Mouse (Mus musculus) forelimb bud, embryonic 11.5 days (tissue): ENCODE measurements around the gene Supt5.
"Not testable (repeated sequence)": the region's sequence is repeated elsewhere in the genome, so short reads cannot be mapped to it uniquely, and the experiment has no call there.

Experiments used
- DNase-seq: peaks from one replicate; pipeline ENCODE4 v3.0.0-alpha.2; 2012; ENCODE audit warnings: low read depth, low spot score

Supt5 gene

DNA sequence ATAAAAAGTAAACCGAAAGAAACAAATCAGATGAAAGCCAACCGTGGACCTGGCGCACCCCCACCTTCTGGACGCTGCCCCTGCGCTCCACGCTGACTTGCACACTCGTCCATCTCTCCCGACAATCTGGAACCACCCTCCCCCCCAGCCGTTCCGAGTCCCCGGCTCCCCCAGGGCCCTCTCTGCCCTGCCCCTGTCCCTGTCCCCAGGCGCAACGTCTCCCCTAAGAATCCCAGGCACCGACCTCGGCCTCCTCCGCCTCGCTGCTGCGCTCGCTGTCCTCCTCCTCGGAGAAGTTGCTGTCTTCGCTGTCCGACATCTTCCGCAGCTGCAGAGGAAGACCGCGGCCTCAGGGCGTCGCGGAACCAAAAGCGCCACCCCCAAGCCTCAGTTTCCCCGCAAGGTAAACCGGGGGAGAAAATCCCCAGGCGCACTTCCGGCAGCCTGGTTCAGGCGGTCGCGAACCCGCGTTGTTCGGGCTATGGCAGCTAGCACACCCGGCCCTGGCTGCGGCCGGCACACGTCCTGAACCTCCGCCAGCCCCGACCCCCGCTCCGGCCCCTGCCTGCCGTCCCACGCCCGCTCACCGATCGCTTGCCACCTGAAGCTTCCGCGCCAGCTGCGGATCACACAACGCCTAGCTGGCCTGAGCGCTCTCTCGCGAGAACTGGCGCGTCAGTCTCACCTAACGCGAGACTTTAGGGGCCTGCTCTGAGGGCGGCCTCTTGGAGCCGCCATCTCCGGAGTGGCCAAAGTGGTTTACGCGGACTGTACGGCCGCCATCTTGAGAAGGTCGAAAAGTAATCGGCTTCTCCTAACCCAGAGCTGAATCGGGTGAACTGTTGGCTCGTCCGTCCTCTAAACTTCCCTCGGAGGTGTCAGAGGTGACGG is at the start of gene Supt5:
Gene Supt5, minus strand, starts transcription at position 639 of the 891 bp plus-strand sequence.
- DNase-seq: peak; percentile 99

- DNase-seq: not testable (repeated sequence)
Observed at GRCm38 (mm10) chr7:28387384-28387783, 48.8 kb upstream of the Supt5 start.

- not testable (repeated sequence) for DNase-seq
Observed at GRCm38 (mm10) chr7:28386877-28387276, 48.3 kb upstream of the Supt5 start.

- DNase-seq: peak; percentile 92
Observed at GRCm38 (mm10) chr7:28386462-28386861, 47.9 kb upstream of the Supt5 start.

DNA sequence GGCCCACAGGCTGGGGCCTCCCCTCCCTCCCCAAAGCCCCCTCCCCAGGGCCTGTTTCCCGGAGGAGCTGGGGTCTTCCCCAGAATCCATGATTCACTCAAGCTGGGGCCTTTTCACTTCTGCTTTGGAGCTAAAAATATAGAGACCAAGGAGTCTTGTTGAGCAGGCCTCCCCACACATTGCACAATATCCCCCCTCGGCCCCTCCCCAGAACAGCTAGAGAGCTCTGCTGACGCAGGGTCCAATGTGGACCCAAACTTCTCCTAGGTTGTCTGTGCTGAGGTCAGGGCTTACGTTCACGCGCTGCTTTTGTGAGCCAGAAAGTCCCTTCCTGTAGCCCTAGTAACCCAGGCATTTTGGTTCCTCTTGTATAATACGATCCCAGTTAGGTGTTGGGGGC is 47.5 kb upstream of the Supt5 start:
- no peak for DNase-seq

- DNase-seq: no peak
Observed at GRCm38 (mm10) chr7:28385196-28385595, 46.6 kb upstream of the Supt5 start.

DNA sequence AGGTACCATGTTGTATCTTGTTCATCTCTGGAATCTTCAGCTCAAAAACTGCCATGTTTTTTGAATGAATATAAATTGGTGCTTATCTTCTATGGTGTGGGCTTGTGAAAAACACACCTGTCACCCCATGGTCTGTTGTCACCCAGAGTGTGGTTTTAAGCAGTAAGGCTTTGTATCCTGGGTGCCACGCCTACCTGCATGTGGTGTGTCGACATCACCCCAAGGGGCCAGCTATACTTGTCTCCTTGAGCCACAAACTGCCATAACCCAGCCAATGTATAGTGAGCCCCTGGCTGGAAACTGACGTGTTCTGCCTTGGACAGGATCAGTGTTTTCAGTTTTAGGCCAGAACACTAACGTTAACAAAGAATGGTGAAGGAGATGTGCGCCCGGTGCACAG is 45.6 kb upstream of the Supt5 start:
- DNase-seq: no peak

DNA sequence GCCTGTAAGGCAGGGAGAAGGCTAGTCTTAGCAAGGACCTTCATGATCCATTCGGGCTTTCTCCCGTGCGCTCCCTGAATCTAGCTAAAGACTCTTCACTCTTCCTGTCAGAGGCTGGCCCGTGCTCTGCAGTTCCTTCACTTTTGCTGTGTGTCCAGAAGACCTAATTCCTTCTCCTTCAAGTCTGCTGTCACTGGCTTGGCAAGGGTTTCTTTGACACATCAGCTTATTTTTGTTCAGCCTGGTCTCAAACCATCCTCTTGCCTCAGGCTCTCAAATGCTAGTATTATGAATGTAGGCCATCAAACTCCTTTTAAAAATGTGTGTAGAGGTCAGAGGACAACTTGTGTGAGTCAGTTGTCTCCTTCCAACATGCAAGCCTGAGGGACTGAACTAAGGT is 45.1 kb upstream of the Supt5 start:
- no peak for DNase-seq

DNA sequence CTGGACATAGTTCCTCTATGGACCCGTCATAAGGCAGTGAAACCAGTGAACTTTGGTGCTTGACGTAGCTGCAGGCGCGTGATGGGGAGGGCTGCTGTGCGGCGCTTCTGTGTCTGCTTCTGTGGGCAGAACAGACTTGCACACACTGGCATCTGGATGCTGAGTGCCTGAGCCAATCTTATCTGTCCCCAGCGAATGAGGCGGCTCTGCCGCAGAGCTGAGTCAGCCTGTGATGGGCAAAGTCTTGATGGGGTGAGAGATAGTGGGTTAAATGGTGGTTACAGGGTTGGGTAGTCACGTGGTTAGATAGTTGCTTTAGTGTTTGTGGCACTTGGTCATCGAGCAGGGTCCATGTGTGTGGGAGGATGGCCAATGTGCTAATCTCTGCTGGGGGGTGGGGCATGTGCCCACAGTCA is 44.4 kb upstream of the Supt5 start:
- no peak for DNase-seq

DNA sequence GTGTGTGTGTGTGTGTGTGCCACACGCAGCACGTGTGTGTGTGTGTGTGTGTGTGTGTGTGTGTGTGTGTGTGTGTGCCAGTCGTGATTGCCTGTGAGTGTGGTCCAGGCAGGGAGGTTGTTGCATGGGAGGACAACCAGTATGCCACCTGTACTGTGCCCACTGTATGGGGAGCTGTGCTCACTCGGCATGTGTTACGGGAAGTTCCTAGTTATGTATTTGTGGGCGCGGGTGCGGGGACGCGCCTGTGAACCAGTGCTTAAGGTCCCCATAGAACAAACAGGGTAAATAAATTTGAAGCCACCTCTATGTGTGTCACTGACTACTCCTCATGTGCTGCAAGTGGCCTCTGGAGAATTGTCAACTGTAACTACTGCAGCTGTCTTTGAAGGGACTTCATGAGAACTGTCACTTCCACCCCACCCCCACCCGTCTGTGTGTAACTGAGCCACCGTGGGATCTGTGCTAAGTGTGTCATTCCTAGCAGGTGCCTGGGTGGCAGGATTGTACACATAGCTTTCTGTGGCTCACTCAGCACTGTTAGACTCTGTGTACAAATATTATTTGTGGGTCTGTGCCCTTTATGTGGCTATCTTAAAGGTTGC is 43.9 kb upstream of the Supt5 start:
- no peak for DNase-seq

DNA sequence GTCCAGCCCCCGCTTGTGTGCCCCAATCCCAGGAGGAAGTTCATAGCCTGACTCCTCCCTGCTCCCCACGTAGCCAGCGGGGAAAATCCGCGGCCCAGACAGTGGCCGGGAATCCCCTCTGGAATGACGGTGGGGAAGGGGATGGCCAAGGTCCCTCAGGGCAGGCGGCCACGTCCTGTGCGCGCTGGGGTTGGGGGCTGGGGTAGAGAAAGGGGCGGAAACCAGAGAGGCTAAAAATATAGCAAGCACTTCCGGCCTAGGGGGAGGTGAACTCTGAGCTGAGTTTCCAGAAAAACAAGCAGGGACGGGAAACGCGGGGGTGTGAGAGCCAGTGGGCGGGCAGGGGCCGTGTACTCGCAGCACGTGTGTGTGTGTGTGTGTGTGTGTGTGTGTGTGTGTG is 43.4 kb upstream of the Supt5 start:
- peak; percentile 83 for DNase-seq

- DNase-seq: no peak
Observed at GRCm38 (mm10) chr7:28381017-28381790, 42.7 kb upstream of the Supt5 start.

DNA sequence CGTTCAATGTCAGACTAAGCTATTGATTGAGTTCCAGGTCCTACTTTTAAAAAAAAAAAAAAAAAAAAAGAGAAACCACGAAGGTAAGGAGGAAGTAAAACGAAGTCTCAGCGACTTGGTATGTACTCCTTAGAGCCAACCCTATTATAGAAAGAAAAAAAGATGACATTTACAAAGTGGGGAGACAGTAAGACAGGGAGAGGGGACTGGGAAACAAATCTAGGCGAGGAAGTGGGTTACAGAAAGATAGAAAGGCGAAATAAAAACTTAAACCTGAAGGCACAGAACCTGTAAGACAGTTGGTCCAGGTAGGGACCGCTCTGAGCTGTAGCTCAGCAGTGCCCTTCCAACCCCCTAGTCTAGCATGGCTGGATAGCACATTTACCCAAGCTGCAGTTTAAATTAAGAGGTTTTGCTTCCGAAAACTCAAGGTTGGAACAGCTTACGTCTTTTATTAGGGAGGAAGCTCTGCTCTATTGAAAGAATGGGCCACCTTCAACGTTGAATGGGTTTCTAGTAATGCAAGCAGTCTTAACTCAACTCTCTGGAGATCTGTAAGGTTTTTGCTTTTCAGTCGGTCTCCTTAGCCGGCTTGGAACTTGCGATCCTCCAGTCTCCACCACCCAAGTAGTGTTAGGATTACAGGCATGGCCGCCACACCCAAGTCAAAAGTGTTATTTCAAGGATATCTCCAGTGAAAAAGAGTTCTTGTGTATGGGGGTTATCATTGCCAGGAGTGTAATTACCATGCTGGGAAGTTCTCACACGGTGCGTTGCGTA is 41.9 kb upstream of the Supt5 start, which contains the start of gene Zfp36:
Gene Zfp36, minus strand, starts transcription at position 17 of the 780 bp plus-strand sequence.
- DNase-seq: no peak

DNA sequence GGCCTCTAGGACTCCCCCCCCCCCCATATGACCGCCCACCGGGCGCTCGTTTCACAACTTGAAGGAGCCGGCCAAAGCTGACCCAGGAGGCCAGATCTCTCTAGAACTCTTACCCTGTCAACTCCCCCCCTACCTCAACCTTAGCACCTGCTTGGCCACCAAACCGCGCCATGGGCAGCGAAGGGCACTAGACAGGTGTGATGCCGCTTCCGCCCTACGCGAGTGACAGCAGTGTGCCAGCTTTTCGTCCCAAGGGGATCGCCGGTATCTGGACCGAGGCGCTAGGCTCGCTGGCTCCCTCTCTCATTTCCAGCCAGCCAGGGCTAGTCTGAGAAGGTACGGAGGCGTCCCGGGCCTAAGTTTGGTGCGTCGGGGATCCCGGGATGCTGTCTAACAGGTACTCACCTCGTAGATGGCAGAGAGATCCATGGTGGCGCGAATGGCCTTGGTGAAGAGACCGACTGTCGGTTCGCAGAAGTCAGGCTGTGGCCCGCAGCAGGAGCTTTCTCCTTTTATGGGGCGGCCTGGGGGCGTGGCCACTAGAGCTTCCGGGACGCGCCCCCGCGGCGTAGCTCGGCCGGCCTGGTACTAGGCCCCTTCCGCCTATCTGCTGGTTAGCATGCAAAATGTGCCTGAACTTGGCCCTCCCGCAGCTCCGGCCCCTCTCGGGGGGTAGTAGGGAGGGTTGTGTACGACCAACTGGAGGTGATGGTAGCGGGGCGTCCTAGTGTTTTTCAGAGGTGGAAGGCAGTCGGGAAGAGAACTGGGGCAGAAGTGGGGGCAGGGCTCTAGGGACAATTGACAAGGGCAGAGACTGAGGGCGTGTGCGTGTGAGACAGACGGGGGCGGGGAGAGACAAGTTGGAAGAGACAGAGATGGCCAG is 40.5 kb upstream of the Supt5 start:
- peak; percentile 67 for DNase-seq

GRCm38 (mm10) chr7:28378066-28378690 is 39.6 kb upstream of the Supt5 start:
- DNase-seq: no peak

DNA sequence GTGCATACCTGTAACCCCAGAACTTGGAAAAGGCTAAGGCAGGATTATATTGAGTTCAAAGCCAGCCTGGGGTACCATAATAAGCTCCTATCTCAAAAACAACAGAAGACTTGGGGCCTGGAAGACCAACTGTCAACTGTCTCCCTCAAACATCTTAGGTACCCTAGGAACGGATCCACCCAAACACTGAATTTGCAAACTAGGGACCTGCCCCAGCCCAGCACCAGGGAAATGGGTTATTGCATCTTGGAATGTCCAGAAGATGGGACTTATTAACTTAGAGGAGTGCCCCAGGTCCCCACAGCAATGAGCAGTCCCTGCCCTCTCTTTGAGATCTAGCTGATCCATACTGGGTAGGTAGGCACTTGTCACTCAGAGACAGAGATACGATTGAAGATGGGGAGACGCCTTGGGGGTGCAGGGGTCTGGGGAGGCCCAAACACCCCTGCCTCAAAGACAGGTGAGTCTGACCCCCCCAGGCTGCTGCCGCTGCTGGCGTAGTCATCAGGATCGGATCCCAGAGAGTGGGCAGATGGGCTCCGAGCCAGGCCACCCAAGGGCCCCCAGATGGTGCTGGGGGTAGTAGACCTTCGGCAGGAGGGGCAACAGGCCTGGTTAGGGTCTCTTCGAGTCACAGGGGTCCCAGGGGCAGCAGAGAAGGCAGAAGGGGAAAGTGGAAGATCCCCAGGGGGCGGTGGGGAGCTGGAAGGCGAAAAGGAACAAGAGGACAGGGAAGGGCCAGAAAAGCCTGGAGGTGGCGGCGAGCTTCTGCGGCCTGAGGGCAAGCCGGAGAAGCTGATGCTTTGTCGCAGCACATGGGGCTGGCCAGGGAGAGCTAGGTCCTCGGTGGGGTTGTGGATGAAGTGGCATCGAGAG is 38.9 kb upstream of the Supt5 start:
- no peak for DNase-seq

- peak; percentile 46 for DNase-seq
Observed at GRCm38 (mm10) chr7:28376011-28376771, 37.6 kb upstream of the Supt5 start.
